8 mouse cellular contexts compared by ENCODE assay signal in the genomic region with DNA sequence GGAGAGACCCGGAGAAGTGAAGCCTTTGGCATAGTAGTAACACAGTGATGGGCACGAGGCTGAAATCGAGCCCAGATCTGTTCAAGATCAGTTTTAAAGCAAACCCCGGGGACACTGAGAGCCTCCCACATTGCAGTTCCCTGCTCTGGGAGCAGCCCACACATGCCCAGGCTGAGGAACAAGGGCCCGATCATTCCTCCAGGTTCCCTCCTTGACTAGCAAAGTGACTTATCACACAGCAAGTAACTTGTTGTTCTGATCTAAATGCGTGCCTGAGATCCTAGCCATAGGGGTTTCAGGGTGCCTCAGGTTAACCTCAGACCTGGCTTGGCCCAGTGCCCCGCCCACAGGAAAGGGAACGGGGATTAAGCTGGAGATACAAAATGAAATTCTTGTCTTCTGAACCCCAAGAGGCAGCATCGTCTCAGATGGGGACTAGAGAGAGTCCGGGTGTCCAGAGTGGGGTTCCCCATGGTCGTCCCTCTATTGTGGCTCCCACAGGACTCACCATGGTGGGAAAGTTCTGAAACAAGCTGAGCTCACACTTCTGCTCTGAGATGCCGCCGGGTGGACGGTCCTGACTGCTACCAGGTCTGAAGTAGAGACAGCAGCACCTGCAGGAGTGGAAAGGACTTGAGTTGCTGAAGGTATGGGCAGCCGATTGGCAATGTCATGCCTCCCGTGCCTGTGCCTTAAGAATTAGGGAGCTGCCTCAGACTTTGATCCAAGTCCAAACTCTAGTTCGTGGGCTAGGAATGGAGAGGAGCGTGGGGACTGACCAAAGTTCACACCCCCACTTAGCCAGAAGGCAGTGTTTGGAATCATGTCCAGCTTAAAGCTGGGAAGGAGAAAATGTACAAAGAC. TPM values are rescaled to one million over a fixed set of nuclear protein-coding genes. Genes with fewer than 3 reads are reported as not detected.
DNase-seq lines count a peak whose midpoint lies in the region; ATAC-seq and TF ChIP-seq lines count a peak whose summit lies in the region.

No protein-coding gene starts in this region.

- H3K4me3 ChIP-seq in megakaryocyte, embryonic 14.5 days (replicated peaks), result peak overlapping the region; percentile 70
- H3K4me3 ChIP-seq in embryonic facial prominence, embryonic 12.5 days, result no peak overlapping the region
- peak overlapping the region; percentile 75 for H3K4me3 ChIP-seq in kidney, adult 2 months (ENCODE audit: insufficient read depth, low read depth, low read length)
- H3K4me3 ChIP-seq in midbrain, embryonic 16.5 days (ENCODE audit: low read depth, low read length), result no peak overlapping the region

- DNase-seq in kidney, adult 2 months, result peak; percentile 90
- DNase-seq in urinary bladder, postnatal 4 days (ENCODE audit: low spot score in 2 of 2), result no peak
- no peak for DNase-seq in layer of hippocampus, postnatal 25 days (ENCODE audit: extremely low spot score in 1 of 2, low spot score in 1 of 2)
- no peak for DNase-seq in frontal cortex, postnatal 25 days (ENCODE audit: low spot score in 2 of 2)

- no peaks in the 10 kb centered on the region for H3K27me3 ChIP-seq in megakaryocyte, embryonic 14.5 days (replicated peaks)
- H3K27me3 ChIP-seq in embryonic facial prominence, embryonic 12.5 days, result no peaks in the 10 kb centered on the region
- H3K27me3 ChIP-seq in kidney, adult 2 months (replicated peaks; ENCODE audit: control insufficient read depth, insufficient read depth, low read length), result no peaks in the 10 kb centered on the region
- no peaks in the 10 kb centered on the region for H3K27me3 ChIP-seq in midbrain, embryonic 16.5 days (ENCODE audit: control insufficient read depth, insufficient read depth, low read depth, low read length)

- no peaks in the 10 kb centered on the region for H3K9me3 ChIP-seq in megakaryocyte, embryonic 14.5 days
- H3K9me3 ChIP-seq in embryonic facial prominence, embryonic 12.5 days, result no peaks in the 10 kb centered on the region
- no peaks in the 10 kb centered on the region for H3K9me3 ChIP-seq in midbrain, embryonic 16.5 days (replicated peaks; ENCODE audit: control insufficient read depth, low read length, poor library complexity, severe bottlenecking)

- WGBS in embryonic facial prominence, embryonic 12.5 days, result 86% methylated on average over 18 of the region's 18 CpGs
- 49% methylated on average over 18 of the region's 18 CpGs for WGBS in kidney, adult 2 months
- WGBS in midbrain, embryonic 16.5 days, result 86% methylated on average over 18 of the region's 18 CpGs

- H3K4me2 ChIP-seq in embryonic facial prominence, embryonic 12.5 days (replicated peaks), result no peak overlapping the region
- no peak overlapping the region for H3K4me2 ChIP-seq in midbrain, embryonic 16.5 days (ENCODE audit: low read length)

- H3K27ac ChIP-seq in embryonic facial prominence, embryonic 12.5 days, result peak overlapping the region; percentile 94
- H3K27ac ChIP-seq in kidney, adult 2 months (ENCODE audit: insufficient read depth, low read depth, low read length), result peak overlapping the region; percentile 98
- H3K27ac ChIP-seq in midbrain, embryonic 16.5 days (ENCODE audit: low read length), result peak overlapping the region; percentile 90; the same call in 1 of the 2 replicates

- no peak for ATAC-seq in megakaryocyte, adult 5-6 weeks (ENCODE audit: poor library complexity, severe bottlenecking)
- no peak for ATAC-seq in embryonic facial prominence, embryonic 12.5 days (ENCODE audit: insufficient number of reproducible peaks, insufficient read depth, low FRiP score, low TSS enrichment)
- no peak for ATAC-seq in midbrain, embryonic 16.5 days

- peaks cover 50% of the 10 kb centered on the region for H3K36me3 ChIP-seq in megakaryocyte, embryonic 14.5 days (replicated peaks; ENCODE audit: low read length)
- peaks cover 24% of the 10 kb centered on the region for H3K36me3 ChIP-seq in embryonic facial prominence, embryonic 12.5 days
- H3K36me3 ChIP-seq in kidney, adult 2 months (ENCODE audit: control insufficient read depth, insufficient read depth, low read length), result no peaks in the 10 kb centered on the region; the same call in 1 of the 2 replicates
- H3K36me3 ChIP-seq in midbrain, embryonic 16.5 days (ENCODE audit: control insufficient read depth, insufficient read depth, low read length), result peaks cover 14% of the 10 kb centered on the region

- peak overlapping the region; percentile 92; the same call in 1 of the 2 replicates for H3K9ac ChIP-seq in embryonic facial prominence, embryonic 12.5 days
- H3K9ac ChIP-seq in midbrain, embryonic 16.5 days (ENCODE audit: low read depth, low read length), result no peak overlapping the region

- TF ChIP-seq POLR2A in kidney, adult 2 months (IDR thresholded peaks at IDR 0.05; ENCODE audit: low read depth, low read length), result peak; percentile 63

- peaks cover 83% of the 10 kb centered on the region for H3K4me1 ChIP-seq in megakaryocyte, embryonic 14.5 days
- peaks cover 27% of the 10 kb centered on the region for H3K4me1 ChIP-seq in embryonic facial prominence, embryonic 12.5 days
- H3K4me1 ChIP-seq in kidney, adult 2 months (ENCODE audit: control insufficient read depth, insufficient read depth, low read length), result peaks cover 13% of the 10 kb centered on the region; the same call in 1 of the 2 replicates
- H3K4me1 ChIP-seq in midbrain, embryonic 16.5 days (ENCODE audit: control insufficient read depth, insufficient read depth, low read length), result peaks cover 31% of the 10 kb centered on the region

- TF ChIP-seq CTCF in kidney, adult 2 months (conservative IDR thresholded peaks at IDR 0.05; ENCODE audit: insufficient read depth, insufficient read length, low read depth, low read length), result no peak

RNA-seq across cellular contexts. Expression of gene Ddb1, which starts 1.2 kb away (rescaled TPM):
- polyA plus RNA-seq in megakaryocyte, embryonic 14.5 days (2012; ENCODE audit: insufficient read depth, low replicate concordance), result 9.8 and 16.8 TPM in 2 replicates
- 45.1 and 49.1 TPM in 2 replicates for total RNA-seq in megakaryocyte, adult 5-6 weeks (2015)
- 156 and 175 TPM in 2 replicates for total RNA-seq in megakaryocyte, adult 5-6 weeks (2017)
- polyA plus RNA-seq in embryonic facial prominence, embryonic 12.5 days (2016; fragmentation: Nextera tagmentation; extraction: Ambion mirVana), result 433 and 434 TPM in 2 replicates
- polyA plus RNA-seq in kidney, adult 2 months (2012; rRNA removed), result 123 and 127 TPM in 2 replicates
- polyA plus RNA-seq in midbrain, embryonic 16.5 days (2015; fragmentation: Nextera tagmentation; extraction: Ambion mirVana), result 218 and 234 TPM in 2 replicates
- total RNA-seq in layer of hippocampus, postnatal 25 days (2021), result 100 to 1,000 TPM; 196 to 211 TPM

RNA-seq across cellular contexts. Expression of gene Tkfc, which starts 1.6 kb away (rescaled TPM):
- polyA plus RNA-seq in megakaryocyte, embryonic 14.5 days (2012; ENCODE audit: insufficient read depth, low replicate concordance), result 3.5 and 7.3 TPM in 2 replicates
- 4.8 and 5.6 TPM in 2 replicates for total RNA-seq in megakaryocyte, adult 5-6 weeks (2015)
- 2.2 and 3.7 TPM in 2 replicates for total RNA-seq in megakaryocyte, adult 5-6 weeks (2017)
- 19.3 and 19.6 TPM in 2 replicates for polyA plus RNA-seq in embryonic facial prominence, embryonic 12.5 days (2016; fragmentation: Nextera tagmentation; extraction: Ambion mirVana)
- polyA plus RNA-seq in kidney, adult 2 months (2012; rRNA removed), result 308 and 311 TPM in 2 replicates
- 24.6 and 25.4 TPM in 2 replicates for polyA plus RNA-seq in midbrain, embryonic 16.5 days (2015; fragmentation: Nextera tagmentation; extraction: Ambion mirVana)
- 10 to 100 TPM; 18.5 to 21.8 TPM for total RNA-seq in layer of hippocampus, postnatal 25 days (2021)

RNA-seq across cellular contexts. Expression of gene Tmem138, which starts 26.7 kb away (rescaled TPM):
- 2.5 and 5.2 TPM in 2 replicates for polyA plus RNA-seq in megakaryocyte, embryonic 14.5 days (2012; ENCODE audit: insufficient read depth, low replicate concordance)
- total RNA-seq in megakaryocyte, adult 5-6 weeks (2015), result 14.1 and 16.7 TPM in 2 replicates
- total RNA-seq in megakaryocyte, adult 5-6 weeks (2017), result 2.1 and 4.0 TPM in 2 replicates
- polyA plus RNA-seq in embryonic facial prominence, embryonic 12.5 days (2016; fragmentation: Nextera tagmentation; extraction: Ambion mirVana), result 38.7 and 40.3 TPM in 2 replicates
- polyA plus RNA-seq in kidney, adult 2 months (2012; rRNA removed), result 11.7 and 12.7 TPM in 2 replicates
- 37.8 TPM in 2 replicates for polyA plus RNA-seq in midbrain, embryonic 16.5 days (2015; fragmentation: Nextera tagmentation; extraction: Ambion mirVana)
- 10 to 100 TPM; 12.6 to 13.9 TPM for total RNA-seq in layer of hippocampus, postnatal 25 days (2021)

RNA-seq across cellular contexts. Expression of gene Cyb561a3, which starts 26.9 kb away (rescaled TPM):
- polyA plus RNA-seq in megakaryocyte, embryonic 14.5 days (2012; ENCODE audit: insufficient read depth, low replicate concordance), result 19.0 and 19.6 TPM in 2 replicates
- total RNA-seq in megakaryocyte, adult 5-6 weeks (2015), result 37.2 and 38.8 TPM in 2 replicates
- total RNA-seq in megakaryocyte, adult 5-6 weeks (2017), result 36.1 and 38.3 TPM in 2 replicates
- 15.1 and 16.5 TPM in 2 replicates for polyA plus RNA-seq in embryonic facial prominence, embryonic 12.5 days (2016; fragmentation: Nextera tagmentation; extraction: Ambion mirVana)
- polyA plus RNA-seq in kidney, adult 2 months (2012; rRNA removed), result 40.7 and 44.1 TPM in 2 replicates
- polyA plus RNA-seq in midbrain, embryonic 16.5 days (2015; fragmentation: Nextera tagmentation; extraction: Ambion mirVana), result 24.5 and 26.4 TPM in 2 replicates
- total RNA-seq in layer of hippocampus, postnatal 25 days (2021), result 10 to 100 TPM; 10.9 to 13.1 TPM

RNA-seq across cellular contexts. Expression of gene Vwce, which starts 30.1 kb away (rescaled TPM):
- polyA plus RNA-seq in megakaryocyte, embryonic 14.5 days (2012; ENCODE audit: insufficient read depth, low replicate concordance), result 0.46 TPM in 1 of 2 replicates, not detected in the other
- 0.23 TPM in 1 of 2 replicates, not detected in the other for total RNA-seq in megakaryocyte, adult 5-6 weeks (2015)
- total RNA-seq in megakaryocyte, adult 5-6 weeks (2017), result not detected in 2 replicates
- 2.1 and 2.6 TPM in 2 replicates for polyA plus RNA-seq in embryonic facial prominence, embryonic 12.5 days (2016; fragmentation: Nextera tagmentation; extraction: Ambion mirVana)
- polyA plus RNA-seq in kidney, adult 2 months (2012; rRNA removed), result 15.3 and 17.3 TPM in 2 replicates
- 1.1 and 2.0 TPM in 2 replicates for polyA plus RNA-seq in midbrain, embryonic 16.5 days (2015; fragmentation: Nextera tagmentation; extraction: Ambion mirVana)
- under 1 TPM; 0.14 to 0.22 TPM for total RNA-seq in layer of hippocampus, postnatal 25 days (2021)

Comparison
In these comparisons a context has a peak if more than half of its experiments do, and no peak if none do; other contexts are left out.
1. H3K4me3 ChIP-seq: peak in megakaryocyte, embryonic 14.5 days (single experiment) and kidney, adult 2 months (single experiment); none in embryonic facial prominence, embryonic 12.5 days (single experiment) and midbrain, embryonic 16.5 days (single experiment).
2. RNA of gene Tkfc, which starts 1.6 kb away (polyA plus RNA-seq): 308 to 311 TPM in kidney, adult 2 months; 24.6 to 25.4 TPM in midbrain, embryonic 16.5 days, 19.3 to 19.6 TPM in embryonic facial prominence, embryonic 12.5 days and 3.5 to 7.3 TPM in megakaryocyte, embryonic 14.5 days; every median in the first group is over 10 times any median in the second.
3. Peak in every context shown above with its lines, with median percentiles within 50 percentile points of each other: H3K27ac ChIP-seq.